Mouse (Mus musculus) retina, embryonic 14.5 days (tissue): ENCODE measurements around the gene Dlg5.
A peak's percentile ranks its signal among the peaks of the same experiment; 100 is the strongest.

ENCODE experiments used
- DNase-seq: peaks from one replicate; pipeline ENCODE4 v3.0.0-alpha.2; 2015; ENCODE audit warnings: low spot score

The Dlg5 gene

GRCm38 (mm10) chr14:24245177-24246081 lies at the start of gene Dlg5:
Dlg5 (minus strand) TSS chr14:24245920.
- DNase-seq: peak; percentile 67

GRCm38 (mm10) chr14:24293631-24294030 lies 47.9 kb upstream of the Dlg5 start:
- DNase-seq: no peak

DNA sequence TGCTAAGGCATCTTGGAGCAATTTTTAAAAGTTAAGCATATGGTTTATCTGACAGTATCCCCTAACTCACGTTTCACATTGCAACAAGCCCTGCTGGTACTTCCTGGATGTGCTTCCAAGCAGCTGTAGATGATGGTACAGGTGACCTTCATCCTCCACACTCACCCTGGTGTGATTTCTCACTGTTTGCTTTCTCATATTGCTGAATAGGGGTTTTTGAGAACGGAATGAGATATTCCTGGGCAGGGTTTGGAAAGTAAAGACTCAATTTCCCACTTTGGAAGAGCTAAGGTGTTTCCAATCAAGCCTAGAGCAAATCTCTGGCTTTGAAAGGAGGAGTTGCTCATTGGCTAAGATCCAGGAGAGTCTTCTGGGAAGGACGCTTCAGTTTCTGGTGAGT lies 47.2 kb upstream of the Dlg5 start, which contains the start of gene E330034G19Rik:
Gene E330034G19Rik (plus strand): TSS at position 301 of the 400 bp plus-strand sequence.
- DNase-seq: no peak

DNA sequence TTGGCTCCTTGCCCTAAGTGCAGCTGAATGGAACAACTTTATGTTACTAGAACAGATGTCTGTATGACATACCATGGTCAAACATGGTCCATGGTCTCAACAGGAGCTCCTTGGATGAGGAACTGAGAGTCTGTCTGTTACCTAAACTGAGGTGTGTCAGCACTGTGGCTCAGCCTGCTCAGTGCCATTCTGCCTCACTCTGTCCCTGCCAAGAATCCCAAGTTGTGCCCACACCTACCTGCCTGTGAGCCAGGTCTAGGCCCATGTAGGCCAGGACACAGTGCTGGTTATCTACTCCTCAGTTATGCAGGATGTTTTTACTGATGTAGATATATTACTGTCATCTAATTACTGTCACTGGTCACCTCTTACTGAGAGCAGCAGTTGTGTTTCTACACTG lies 45.0 kb upstream of the Dlg5 start:
- DNase-seq: no peak

DNA sequence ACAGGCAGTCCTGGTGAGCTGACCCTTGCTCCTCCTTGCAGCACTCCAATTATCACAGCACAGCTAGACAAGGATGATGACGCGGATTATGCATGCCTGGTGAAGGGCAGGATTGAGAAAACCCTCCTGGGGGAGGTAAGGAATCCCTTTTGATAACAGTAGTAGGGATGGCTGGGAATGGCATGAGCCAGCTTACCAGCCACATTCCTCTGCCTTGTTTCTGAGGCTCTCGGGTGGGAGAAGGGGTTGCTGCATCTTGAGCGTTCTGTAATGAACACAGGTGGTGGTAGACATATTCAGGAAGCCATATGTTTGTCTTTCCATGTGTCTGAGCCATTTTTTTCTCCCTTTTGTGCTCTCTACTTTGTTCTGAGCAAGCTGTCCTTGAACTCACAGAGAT lies 40.4 kb upstream of the Dlg5 start:
- no peak for DNase-seq

GRCm38 (mm10) chr14:24282276-24282675 lies 36.6 kb upstream of the Dlg5 start:
- DNase-seq: no peak

DNA sequence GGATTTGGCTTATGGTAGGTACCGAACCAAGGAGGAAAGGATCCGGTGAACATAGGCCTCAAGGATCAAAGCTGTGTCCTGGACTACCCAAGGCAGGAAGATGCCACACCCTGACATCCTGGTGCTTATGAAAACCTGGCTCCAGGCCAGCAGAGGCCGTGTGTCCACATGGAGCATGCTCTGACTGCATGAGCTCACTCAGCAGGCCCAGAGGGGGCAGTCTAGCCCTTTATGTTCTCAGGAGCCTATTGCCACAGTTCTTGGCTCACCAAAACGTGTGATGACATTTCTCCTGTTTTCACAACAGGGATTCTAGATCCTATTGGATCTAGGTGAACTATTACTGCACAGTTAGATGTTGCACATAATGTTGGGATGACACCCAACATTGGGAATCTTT lies 35.6 kb upstream of the Dlg5 start:
- no peak for DNase-seq

DNA sequence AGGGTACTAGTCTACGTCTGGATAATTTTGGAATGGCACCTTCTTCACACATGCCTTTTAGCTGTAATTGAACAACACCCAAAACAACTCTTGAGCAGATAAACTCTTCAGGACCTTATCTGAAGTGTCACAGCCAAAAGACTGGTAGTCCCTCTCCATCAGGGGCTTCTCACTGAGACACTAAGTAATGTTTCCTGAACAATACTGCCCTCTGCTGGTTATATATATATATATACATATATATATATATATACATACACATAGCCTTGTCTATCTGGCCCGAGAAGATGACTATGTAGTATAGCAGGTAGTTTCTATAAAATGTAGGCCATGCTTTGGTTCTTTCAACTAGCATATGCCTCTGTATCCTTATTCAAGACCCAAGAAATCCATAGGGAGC lies 29.8 kb upstream of the Dlg5 start:
- peak; percentile 89 for DNase-seq

GRCm38 (mm10) chr14:24273575-24273974 lies 27.9 kb upstream of the Dlg5 start:
- peak; percentile 74 for DNase-seq

- DNase-seq: no peak
Measured at GRCm38 (mm10) chr14:24269571-24269970, 23.9 kb upstream of the Dlg5 start.

DNA sequence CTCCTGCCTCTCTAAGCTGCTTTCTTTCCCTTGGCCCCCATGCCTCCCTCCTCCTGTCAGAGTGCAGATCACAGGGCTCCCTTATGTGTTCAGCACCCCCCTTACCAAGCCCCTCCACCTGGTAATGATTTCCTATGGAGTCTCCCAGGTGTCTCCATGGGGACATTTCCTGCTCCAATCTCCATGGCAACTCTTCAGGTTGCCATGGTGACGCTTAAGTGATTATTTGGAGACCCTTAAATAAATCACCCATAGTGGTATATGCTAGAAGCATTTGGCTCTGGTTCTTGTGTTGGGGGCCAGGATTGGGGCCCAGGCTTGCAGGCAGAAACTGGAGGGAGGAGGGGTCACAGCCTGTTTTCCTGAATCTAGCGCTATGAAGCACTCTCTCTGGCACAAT lies 17.2 kb upstream of the Dlg5 start:
- DNase-seq: no peak

- no peak for DNase-seq
Measured at GRCm38 (mm10) chr14:24262382-24262781, 16.7 kb upstream of the Dlg5 start.

GRCm38 (mm10) chr14:24260391-24260790 lies 14.7 kb upstream of the Dlg5 start:
- DNase-seq: no peak

DNA sequence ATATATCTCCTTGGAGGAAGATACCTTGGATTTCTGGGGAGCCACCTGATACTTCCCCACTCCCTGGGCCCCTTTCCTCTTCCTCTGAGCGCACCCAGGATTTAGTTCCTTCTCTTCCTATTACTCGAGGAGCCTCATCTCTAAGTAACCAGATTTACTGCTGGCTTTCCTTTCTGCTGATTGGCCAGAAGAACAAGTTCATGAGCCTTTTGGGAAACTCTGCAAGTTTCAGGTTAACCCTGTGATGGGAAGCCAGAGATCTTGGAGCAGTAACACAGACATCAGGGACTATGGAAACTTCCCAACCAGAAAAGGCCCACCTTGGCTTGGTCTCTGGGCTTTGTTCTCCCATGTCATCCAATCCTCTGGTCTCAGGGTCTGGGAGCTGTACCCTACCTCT lies 10.2 kb upstream of the Dlg5 start:
- DNase-seq: no peak

- DNase-seq: peak; percentile 48
Measured at GRCm38 (mm10) chr14:24253611-24254202, 8.0 kb upstream of the Dlg5 start.

DNA sequence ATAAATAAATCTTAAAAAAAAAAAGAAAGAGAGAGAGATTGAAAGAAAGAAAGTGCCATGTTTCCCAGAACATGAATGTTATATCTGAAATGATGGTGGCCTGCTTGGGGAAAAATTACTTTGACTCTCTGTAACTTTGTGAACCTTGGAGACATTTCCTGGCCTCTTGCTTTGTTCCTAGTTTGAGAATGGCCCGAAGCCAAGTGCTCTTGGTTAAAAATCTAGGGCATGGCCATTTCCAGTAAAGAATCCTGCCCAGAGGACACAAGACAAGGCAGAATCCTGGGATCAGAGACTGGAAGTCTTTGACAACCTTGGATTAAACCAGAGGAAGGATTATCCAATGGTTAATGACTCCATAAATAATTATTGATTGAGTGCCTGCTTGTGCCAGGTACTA lies 5.6 kb upstream of the Dlg5 start:
- DNase-seq: no peak

DNA sequence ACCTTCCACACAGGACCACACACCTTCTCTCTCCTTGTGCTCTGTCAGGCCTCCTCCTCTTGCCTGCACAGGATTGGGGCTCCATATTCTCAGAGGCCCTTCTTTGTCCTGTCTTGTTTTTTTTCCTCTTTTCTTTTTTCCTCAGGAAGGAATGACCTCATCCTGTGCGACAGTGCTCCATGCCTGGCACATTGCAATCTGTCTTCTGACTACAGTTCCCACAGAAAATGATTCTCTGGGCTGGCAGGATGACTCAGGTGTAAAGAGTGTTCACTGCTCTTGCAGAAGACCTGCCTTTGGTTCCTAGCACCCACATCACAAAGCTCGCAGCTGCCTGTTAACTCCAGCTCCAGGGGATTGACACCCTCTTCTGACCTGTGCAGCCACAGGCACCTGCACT lies 4.2 kb upstream of the Dlg5 start:
- DNase-seq: no peak

DNA sequence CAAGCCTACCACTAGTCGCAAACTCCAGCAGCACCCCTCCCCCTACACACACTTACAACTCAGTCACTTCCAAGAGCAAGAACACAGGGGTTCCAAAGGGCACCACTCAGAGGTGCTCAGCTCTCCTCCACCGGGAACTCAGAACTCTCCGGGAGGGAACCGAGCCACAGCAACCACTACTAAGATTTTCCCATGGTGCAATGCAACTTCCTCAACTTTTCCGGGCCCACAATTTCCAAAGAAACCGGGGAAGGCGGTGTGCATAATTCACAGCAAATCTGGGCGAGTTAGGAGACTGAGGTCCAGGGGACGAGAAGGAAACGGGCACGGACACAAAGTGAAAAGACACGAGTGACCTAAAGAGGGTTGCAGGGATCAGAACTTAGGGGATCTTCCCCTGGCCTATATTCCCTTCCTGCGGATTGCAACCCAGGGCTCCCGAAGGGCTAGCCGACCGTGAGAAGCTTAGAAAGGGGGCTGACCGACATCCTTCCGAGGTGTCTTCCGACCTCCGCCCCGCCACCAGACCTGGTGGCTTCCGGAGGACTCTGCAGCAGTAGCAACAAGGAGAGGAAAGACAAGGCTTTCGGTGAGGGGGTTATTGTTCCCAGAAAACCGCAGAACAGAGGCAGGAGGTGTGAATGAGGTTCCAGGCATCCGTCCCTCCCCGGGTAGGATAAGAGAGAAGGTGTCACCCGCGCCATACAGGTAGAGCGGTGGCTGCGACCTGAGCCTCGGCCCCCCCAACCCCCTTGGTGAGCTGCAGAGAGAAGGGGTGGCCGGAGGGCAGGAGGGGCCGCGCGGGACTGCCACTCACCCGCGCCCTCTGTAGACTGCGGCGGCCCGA lies 1.2 kb downstream of the Dlg5 start:
- peak; percentile 53 for DNase-seq

DNA sequence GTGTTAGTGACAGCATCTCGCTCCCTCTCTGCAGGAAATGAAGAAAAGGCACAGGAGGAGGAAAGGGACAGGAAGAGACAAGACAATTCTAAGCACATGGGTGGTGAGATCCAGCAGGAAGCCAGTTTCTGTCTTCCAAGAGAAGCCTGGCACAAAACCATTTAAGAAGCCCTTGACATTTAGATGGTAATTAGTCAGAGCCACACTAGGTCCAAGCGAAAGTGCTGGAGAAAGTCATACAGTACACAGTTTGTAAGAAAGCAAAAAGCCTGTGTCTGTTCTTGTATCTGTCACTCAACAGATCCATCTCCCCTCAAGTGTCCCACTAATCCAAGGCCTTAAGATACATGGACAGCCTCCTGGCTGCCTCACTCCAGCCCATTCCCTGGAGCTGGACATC lies 3.7 kb downstream of the Dlg5 start:
- DNase-seq: no peak

DNA sequence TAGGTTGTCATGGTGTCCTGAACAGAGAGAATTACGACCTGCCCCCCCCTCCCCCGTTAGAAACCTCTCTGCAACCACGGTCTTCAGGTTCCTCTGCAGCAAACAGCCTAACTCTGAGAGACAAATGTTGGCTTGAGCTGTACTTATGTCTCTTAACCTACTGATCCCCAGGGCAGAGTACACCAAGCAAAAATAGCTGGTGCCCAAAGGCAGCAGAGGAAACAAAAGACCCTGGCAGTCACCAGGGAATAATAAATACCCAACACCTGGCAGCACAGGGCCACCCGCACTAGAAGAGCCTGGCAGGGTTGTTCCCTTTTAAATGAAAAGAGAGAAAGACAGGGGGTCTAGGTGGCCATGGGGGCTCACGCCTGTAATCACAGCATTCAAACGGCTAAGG lies 4.9 kb downstream of the Dlg5 start:
- no peak for DNase-seq

DNA sequence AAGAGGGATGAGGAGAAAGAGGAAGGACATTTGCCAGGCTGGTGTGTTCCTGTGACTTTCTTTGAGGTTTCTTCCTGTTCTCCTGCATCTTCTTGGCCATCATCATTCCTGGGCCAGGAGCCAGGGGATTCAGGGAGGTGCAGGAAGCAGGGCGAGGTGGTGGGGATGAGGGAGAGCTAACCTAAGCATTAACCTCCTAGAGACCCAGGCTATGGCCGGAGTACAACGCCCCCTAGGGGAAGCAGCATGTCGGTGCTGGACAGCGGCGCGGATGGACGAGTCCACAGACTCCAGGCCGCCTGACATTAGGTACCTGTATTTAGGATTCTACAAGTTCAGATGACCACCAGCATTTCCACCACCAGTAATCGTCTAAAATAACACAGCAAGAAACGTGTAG lies 6.1 kb downstream of the Dlg5 start:
- DNase-seq: no peak

GRCm38 (mm10) chr14:24235954-24236353 lies 9.8 kb downstream of the Dlg5 start:
- no peak for DNase-seq

GRCm38 (mm10) chr14:24234411-24234810 lies 11.3 kb downstream of the Dlg5 start:
- DNase-seq: no peak
